Mouse (Mus musculus) myocyte (in vitro differentiated cells): ENCODE data around the gene Brd4. TPM values are rescaled to one million over a fixed set of nuclear protein-coding genes. Genes with fewer than 3 reads are reported as not detected.

Source experiments
- H3K27me3 ChIP-seq: one replicate; pipeline ENCODE4 v1.6.1; 2011; ENCODE audit not compliant: control insufficient read depth, insufficient read depth, insufficient read length
- H3K36me3 ChIP-seq: one replicate; pipeline ENCODE4 v1.6.1; 2011; ENCODE audit not compliant: control insufficient read depth, insufficient read depth
- H3K4me2 ChIP-seq: one replicate; pipeline ENCODE4 v1.6.1; 2011; ENCODE audit warnings: low read depth, control low read depth
- H3K4me3 ChIP-seq: one replicate; pipeline ENCODE4 v1.5.1; 2011; ENCODE audit warnings: mild to moderate bottlenecking, control low read depth, moderate library complexity
- H3K79me2 ChIP-seq: one replicate; pipeline ENCODE4 v1.6.1; 2011; ENCODE audit not compliant: control insufficient read depth, insufficient read depth
- H3ac ChIP-seq: one replicate; pipeline ENCODE4 v1.6.1; 2011; ENCODE audit not compliant: control insufficient read depth, insufficient read length
- CEBPB ChIP-seq: IDR thresholded peaks from 2 replicates; pipeline ENCODE4 v1.6.1; 2011; ENCODE audit warnings: mild to moderate bottlenecking, moderate library complexity; ENCODE audit not compliant: poor library complexity, insufficient read depth, severe bottlenecking
- E2F4 ChIP-seq: IDR thresholded peaks from one replicate; pipeline ENCODE4 v1.6.1; 2011; ENCODE audit warnings: mild to moderate bottlenecking, control low read depth, moderate library complexity; ENCODE audit not compliant: insufficient read depth
- MAX ChIP-seq: IDR thresholded peaks from one replicate; pipeline ENCODE4 v1.6.1; 2011; ENCODE audit warnings: low read depth, mild to moderate bottlenecking, control low read depth
- MYOD1 ChIP-seq, 3 experiments: IDR thresholded peaks; one replicate each; pipeline ENCODE4 v1.6.1; 2011; ENCODE audit warnings: control low read depth in 2 of 3, low read depth in 2 of 3, mild to moderate bottlenecking in 2 of 3, moderate library complexity in 1 of 3; ENCODE audit not compliant: insufficient read length in 2 of 3, control insufficient read depth in 1 of 3
- MYOG ChIP-seq, 3 experiments: IDR thresholded peaks; one replicate each; pipeline ENCODE4 v1.6.1; 2011; ENCODE audit warnings: control low read depth in 2 of 3, low read depth in 2 of 3, mild to moderate bottlenecking in 2 of 3; ENCODE audit not compliant: insufficient read length in 2 of 3, control insufficient read depth in 1 of 3, insufficient read depth in 1 of 3
- POLR2A ChIP-seq: IDR thresholded peaks from one replicate; pipeline ENCODE4 v1.6.1; 2011; ENCODE audit warnings: low read depth, mild to moderate bottlenecking, control low read depth, moderate library complexity; ENCODE audit not compliant: insufficient read length
- POLR2AphosphoS2 ChIP-seq: IDR thresholded peaks from one replicate; pipeline ENCODE4 v1.6.1; 2011; ENCODE audit warnings: low read depth, control low read depth; ENCODE audit not compliant: insufficient read length
- REST ChIP-seq: IDR thresholded peaks from one replicate; pipeline ENCODE4 v1.6.1; 2011; ENCODE audit warnings: mild to moderate bottlenecking, control low read depth, moderate library complexity; ENCODE audit not compliant: insufficient read depth, insufficient read length
- SRF ChIP-seq: IDR thresholded peaks from one replicate; pipeline ENCODE4 v1.6.1; 2011; ENCODE audit warnings: low read depth; ENCODE audit not compliant: control insufficient read depth, insufficient read length
- TCF12 ChIP-seq: IDR thresholded peaks from one replicate; pipeline ENCODE4 v1.6.1; 2011; ENCODE audit warnings: mild to moderate bottlenecking, control low read depth; ENCODE audit not compliant: poor library complexity, insufficient read depth, severe bottlenecking
- TCF3 ChIP-seq: IDR thresholded peaks from one replicate; pipeline ENCODE4 v1.6.1; 2011; ENCODE audit warnings: low read depth, control low read depth; ENCODE audit not compliant: insufficient read length
- USF1 ChIP-seq: IDR thresholded peaks from one replicate; pipeline ENCODE4 v1.6.1; 2011; ENCODE audit warnings: low read depth, mild to moderate bottlenecking, control low read depth, moderate library complexity
- polyA plus RNA-seq: library from polyadenylated mRNA; unstranded; fragments of >200 nt; fragmentation: generic; extraction: Trizol; gene quantifications from one replicate; pipeline ENCODE4 v1.2.1, GENCODE M21; 2012; ENCODE audit warnings: missing spikeins

Brd4 gene
- polyA plus RNA-seq, 1 experiment = 54.3 TPM

DNA sequence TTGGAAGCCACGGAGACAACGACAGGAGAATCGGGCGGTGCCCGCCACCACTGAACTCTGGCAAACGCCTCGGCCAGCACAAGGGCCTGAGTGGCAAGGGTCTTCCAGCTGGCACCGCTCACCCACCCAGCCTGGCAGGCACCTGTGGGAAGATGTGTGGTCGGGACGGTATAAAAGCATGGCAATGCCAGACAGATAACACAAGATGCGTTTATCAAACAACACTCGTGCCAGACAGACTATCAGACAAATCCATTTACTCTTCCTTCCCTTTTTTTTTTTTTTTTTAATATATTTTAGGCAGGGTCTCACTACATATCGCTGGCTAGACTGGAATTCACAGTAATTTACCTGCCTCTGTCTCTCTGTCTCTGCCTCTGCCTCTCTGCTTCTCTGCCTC, 125.7 kb downstream of the Brd4 start:
- no peak for TF ChIP-seq MYOG (IDR thresholded peaks at IDR 0.05; ENCODE audit: control insufficient read depth in 1 of 3, insufficient read depth in 1 of 3, insufficient read length in 2 of 3, low read depth in 2 of 3)
- no peak for TF ChIP-seq POLR2A
- TF ChIP-seq SRF = no peak
- TF ChIP-seq USF1 = no peak
- TF ChIP-seq REST = no peak
- no peak for TF ChIP-seq MYOD1 (IDR thresholded peaks at IDR 0.05; ENCODE audit: control insufficient read depth in 1 of 3, insufficient read length in 2 of 3, low read depth in 2 of 3)
- TF ChIP-seq TCF12 = no peak
- TF ChIP-seq E2F4 = no peak
- TF ChIP-seq POLR2AphosphoS2 = no peak
- TF ChIP-seq MAX = no peak
- no peak for TF ChIP-seq CEBPB
- no peak for TF ChIP-seq TCF3

DNA sequence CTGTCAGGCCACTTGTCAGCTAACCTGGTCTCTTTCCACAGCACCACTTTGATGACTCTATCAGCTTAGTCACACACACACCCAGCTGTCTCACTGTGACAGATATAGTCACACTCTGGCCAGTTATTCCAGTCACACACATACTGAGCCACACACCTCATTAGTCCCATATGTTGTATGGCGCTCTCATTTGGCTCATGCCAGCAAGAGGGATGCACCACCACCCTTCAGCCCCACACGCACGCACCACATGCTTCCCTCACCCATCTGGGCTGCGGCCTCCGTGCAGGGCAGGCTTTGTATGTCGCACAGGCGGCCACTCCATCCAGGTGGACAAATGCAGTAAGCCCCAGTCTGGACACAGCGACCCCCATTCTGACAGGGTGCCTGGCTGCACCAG, 137.8 kb downstream of the Brd4 start:
- Histone ChIP-seq H3K4me2 (no peak overlapping the region), H3K79me2 (no peaks in the 10 kb centered on the region), H3K4me3 (no peak overlapping the region), H3ac (no peak overlapping the region), H3K27me3 (no peaks in the 10 kb centered on the region), H3K36me3 (peaks cover 9% of the 10 kb centered on the region)
- TF ChIP-seq MYOD1 (IDR thresholded peaks at IDR 0.05; ENCODE audit: control insufficient read depth in 1 of 3, insufficient read length in 2 of 3, low read depth in 2 of 3) (peak in 1 of 3 experiments; percentile 22), TCF3 (no peak)

More for the DNA sequence above, 125.7 kb downstream of the Brd4 start:
- Histone ChIP-seq H3K4me2 (no peak overlapping the region), H3ac (no peak overlapping the region), H3K36me3 (peaks cover 13% of the 10 kb centered on the region), H3K27me3 (no peaks in the 10 kb centered on the region), H3K4me3 (no peak overlapping the region), H3K79me2 (peaks cover 36% of the 10 kb centered on the region)

Other genes with a start within 250 kb of the Brd4 start
- gene Rrp1b, start 248.6 kb downstream of the Brd4 start, polyA plus RNA-seq = 13.1 TPM
- 4.9 TPM for gene Hsf2bp, start 248.4 kb downstream of the Brd4 start, polyA plus RNA-seq
- 84.6 TPM for gene Notch3, start 117.9 kb downstream of the Brd4 start, polyA plus RNA-seq
- 0.12 TPM for gene Ephx3, start 95.2 kb downstream of the Brd4 start, polyA plus RNA-seq
- 14.0 TPM for gene Akap8, start 36.5 kb upstream of the Brd4 start, polyA plus RNA-seq
- gene Akap8l, start 65.9 kb upstream of the Brd4 start, polyA plus RNA-seq = 31.7 TPM
- 21.0 TPM for gene Wiz, start 104.7 kb upstream of the Brd4 start, polyA plus RNA-seq
- gene Rasal3, start 118.9 kb upstream of the Brd4 start, polyA plus RNA-seq = not detected
- gene Pglyrp2, start 139.4 kb upstream of the Brd4 start, polyA plus RNA-seq = not detected
- 0.07 TPM for gene Cyp4f39, start 168.0 kb upstream of the Brd4 start, polyA plus RNA-seq
- gene Cyp4f17, start 221.3 kb upstream of the Brd4 start, polyA plus RNA-seq = 1.8 TPM